Mouse (Mus musculus) stomach, postnatal 0 days (tissue): Measurements from ENCODE around the gene Naa11. TPM values are rescaled to one million over a fixed set of nuclear protein-coding genes. Genes with fewer than 3 reads are reported as not detected.

ENCODE experiments used
- ATAC-seq: fragments of 200-750 bp; cut with Nextera tagmentation; 2 replicates; pipeline ENCODE4 v1.8.0; 2017; ENCODE audit not compliant: low FRiP score, low TSS enrichment
- DNase-seq: peaks from one replicate; pipeline ENCODE4 v3.0.0-alpha.2; 2016; ENCODE audit warnings: low spot score
- H3K27ac ChIP-seq: fragments of 300-500 bp; sonication (generic); replicated peaks from 2 replicates; pipeline ENCODE4 v1.5.1; 2014; ENCODE audit warnings: mild to moderate bottlenecking, control low read depth
- H3K27me3 ChIP-seq: fragments of 300-500 bp; sonication (generic); 2 replicates; pipeline ENCODE4 v1.6.1; 2014; ENCODE audit warnings: low read length; ENCODE audit not compliant: control insufficient read depth, insufficient read depth
- H3K36me3 ChIP-seq: fragments of 300-500 bp; sonication (generic); 2 replicates; pipeline ENCODE4 v1.6.1; 2014; ENCODE audit warnings: low read length, mixed read lengths; ENCODE audit not compliant: control insufficient read depth, insufficient read depth
- H3K4me1 ChIP-seq: fragments of 300-500 bp; sonication (generic); replicated peaks from 2 replicates; pipeline ENCODE4 v1.6.1; 2014; ENCODE audit warnings: antibody characterized with exemption; ENCODE audit not compliant: control insufficient read depth, insufficient read depth
- H3K4me2 ChIP-seq: fragments of 300-500 bp; sonication (generic); replicated peaks from 2 replicates; pipeline ENCODE4 v1.6.1; 2014; ENCODE audit warnings: low read depth, mild to moderate bottlenecking, control low read depth, moderate library complexity
- H3K4me3 ChIP-seq: fragments of 300-500 bp; sonication (generic); 2 replicates; pipeline ENCODE4 v1.5.1; 2014; ENCODE audit warnings: low read depth, low read length, control low read depth
- H3K9ac ChIP-seq: fragments of 300-500 bp; sonication (generic); 2 replicates; pipeline ENCODE4 v1.6.1; 2014; ENCODE audit warnings: mild to moderate bottlenecking, low read length, control low read depth, mixed read lengths
- H3K9me3 ChIP-seq: fragments of 300-500 bp; sonication (generic); 2 replicates; pipeline ENCODE4 v1.6.1; 2016; ENCODE audit warnings: low read length; ENCODE audit not compliant: control insufficient read depth
- CTCF ChIP-seq: IDR thresholded peaks from 2 replicates; pipeline ENCODE4 v1.5.1; 2016; ENCODE audit warnings: antibody characterized with exemption, low read depth, mild to moderate bottlenecking, moderate library complexity
- EP300 ChIP-seq: optimal IDR thresholded peaks from 2 replicates; pipeline ENCODE3; 2016; ENCODE audit warnings: antibody characterized with exemption
- WGBS: fragments of 180-500 bp; shearing (Covaris S2); extraction: QIAGEN DNeasy Blood & Tissue Kit; methylation state at CpG from one replicate; pipeline ENCODE4 v1.1.7; 2014; 5-methylcytosine and 5-hydroxymethylcytosine counted together
- polyA plus RNA-seq: library from polyadenylated mRNA; unstranded; fragments of >200 nt; fragmentation: Nextera tagmentation; extraction: Ambion mirVana; gene quantifications from 2 replicates; pipeline ENCODE4 v1.2.1, GENCODE M21; 2015

Naa11 gene
- polyA plus RNA-seq, 1 experiment from 2014 or later: not detected

DNA sequence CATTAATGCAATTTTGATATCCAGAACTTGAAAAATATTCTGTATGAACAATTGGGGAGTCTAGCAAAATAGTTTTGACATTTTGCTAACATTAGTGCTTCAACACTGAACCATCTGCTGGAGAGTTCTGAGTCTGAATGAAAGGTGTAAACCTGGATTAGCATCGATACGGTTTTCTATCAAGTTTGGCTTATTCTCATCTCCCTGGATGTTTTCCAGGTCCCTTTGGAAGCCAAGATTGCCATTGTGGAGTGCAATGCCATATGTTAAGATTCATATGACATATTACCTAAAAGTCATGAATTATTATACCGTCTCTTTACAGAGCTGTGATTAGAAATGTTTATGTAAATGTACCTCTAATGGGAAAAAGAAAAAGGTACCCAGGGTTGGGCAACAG is 21.5 kb upstream of the Naa11 start:
- no peak for TF ChIP-seq CTCF
- Histone ChIP-seq H3K4me3 (no peak overlapping the region), H3K4me2 (no peak overlapping the region), H3K9me3 (no peaks in the 10 kb centered on the region), H3K4me1 (no peaks in the 10 kb centered on the region), H3K27ac (no peak overlapping the region), H3K36me3 (no peaks in the 10 kb centered on the region), H3K9ac (no peak overlapping the region), H3K27me3 (no peaks in the 10 kb centered on the region)
- DNase-seq: no peak
- WGBS: 42% methylated on average over 3 of the region's 3 CpGs
- no peak for ATAC-seq

GRCm38 (mm10) chr5:97410190-97410589 is 18.0 kb upstream of the Naa11 start:
- ATAC-seq (no peak), DNase-seq (no peak)
- no peaks in the 10 kb centered on the region for H3K4me1 ChIP-seq
- H3K4me2 ChIP-seq: no peak overlapping the region
- WGBS: 70% methylated on average over 6 of the region's 6 CpGs
- no peaks in the 10 kb centered on the region for H3K36me3 ChIP-seq
- no peak overlapping the region for H3K9ac ChIP-seq
- H3K4me3 ChIP-seq: no peak overlapping the region
- TF ChIP-seq EP300 (no peak), CTCF (no peak)
- no peaks in the 10 kb centered on the region for H3K27me3 ChIP-seq
- H3K9me3 ChIP-seq: no peaks in the 10 kb centered on the region
- H3K27ac ChIP-seq: no peak overlapping the region

DNA sequence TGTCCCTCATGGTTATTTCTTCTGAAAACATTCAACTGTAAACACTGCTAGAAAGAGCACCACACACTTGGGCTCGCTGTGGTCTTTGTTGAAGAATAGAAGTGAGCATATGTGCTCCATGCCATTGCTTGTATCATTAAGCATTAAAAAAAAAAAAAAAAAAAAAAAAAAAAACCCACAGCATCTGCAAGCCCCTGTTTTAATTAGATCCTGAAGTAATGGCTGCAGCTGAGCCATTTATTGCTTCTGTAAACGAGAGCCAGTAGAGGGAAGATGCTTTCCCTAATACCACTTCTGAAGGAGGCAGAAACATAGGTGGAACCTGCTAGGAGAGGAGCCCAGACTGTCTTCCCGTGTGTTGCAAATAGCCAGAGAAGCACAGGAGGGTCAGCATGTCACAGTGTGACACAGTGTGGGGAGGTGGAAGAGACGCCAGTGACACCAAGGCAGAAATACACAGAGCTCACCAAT is 17.1 kb upstream of the Naa11 start:
- no peak overlapping the region for H3K4me3 ChIP-seq
- TF ChIP-seq EP300 (no peak), CTCF (no peak)
- 67% methylated on average over 4 of the region's 4 CpGs for WGBS

DNA sequence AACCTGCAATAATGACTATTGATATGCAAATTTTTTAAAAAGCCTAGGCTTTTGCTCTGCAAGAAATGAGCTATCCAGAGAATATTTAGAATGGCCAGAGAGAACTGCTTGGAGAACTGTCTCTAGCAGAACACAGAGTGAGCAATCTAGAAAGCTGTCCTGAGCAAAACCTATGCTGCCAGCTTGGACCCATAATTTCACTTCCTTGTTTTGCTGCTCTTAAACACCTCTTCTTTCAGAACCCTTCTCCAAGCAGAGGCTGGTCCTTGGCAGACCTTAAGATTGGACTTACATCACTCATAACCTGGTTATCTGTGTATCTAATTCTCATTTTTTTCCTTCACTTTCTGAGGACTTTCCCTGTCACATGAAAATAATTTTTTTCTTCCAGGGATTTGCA is 8.9 kb upstream of the Naa11 start:
- H3K9me3 ChIP-seq: no peaks in the 10 kb centered on the region
- TF ChIP-seq CTCF (no peak), EP300 (no peak)
- no peak overlapping the region for H3K9ac ChIP-seq
- H3K36me3 ChIP-seq: no peaks in the 10 kb centered on the region
- H3K4me1 ChIP-seq: no peaks in the 10 kb centered on the region
- no peak overlapping the region for H3K27ac ChIP-seq
- ATAC-seq (no peak), DNase-seq (no peak)
- H3K4me3 ChIP-seq: no peak overlapping the region
- H3K27me3 ChIP-seq: no peaks in the 10 kb centered on the region
- H3K4me2 ChIP-seq: no peak overlapping the region

More for the DNA sequence above, 17.1 kb upstream of the Naa11 start:
- DNase-seq (no peak), ATAC-seq (no peak)
- Histone ChIP-seq H3K9me3 (no peaks in the 10 kb centered on the region), H3K27me3 (no peaks in the 10 kb centered on the region), H3K36me3 (no peaks in the 10 kb centered on the region), H3K4me2 (no peak overlapping the region), H3K27ac (no peak overlapping the region), H3K9ac (no peak overlapping the region), H3K4me1 (no peaks in the 10 kb centered on the region)

DNA sequence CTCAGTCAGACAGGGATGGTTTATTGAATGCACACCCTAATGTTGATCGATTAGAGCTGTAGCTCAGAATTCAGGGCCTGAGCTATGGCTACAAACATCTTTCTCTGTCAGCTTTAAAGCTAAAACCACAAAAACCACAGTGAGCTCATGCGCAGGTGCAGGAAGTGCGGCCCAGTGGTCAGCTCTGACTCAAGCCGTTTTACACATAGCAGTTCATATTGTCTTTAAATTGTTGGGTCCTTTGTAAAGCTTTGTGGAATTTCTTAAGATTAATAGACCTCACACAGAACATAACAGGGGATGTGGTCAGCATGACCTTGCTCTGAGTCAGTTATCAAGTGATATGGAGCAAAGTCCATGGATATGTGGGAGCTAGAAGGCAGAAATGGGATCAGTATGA is 5.4 kb upstream of the Naa11 start:
- Histone ChIP-seq H3K4me2 (no peak overlapping the region), H3K4me3 (no peak overlapping the region), H3K9ac (no peak overlapping the region), H3K27ac (no peak overlapping the region), H3K4me1 (no peaks in the 10 kb centered on the region), H3K27me3 (no peaks in the 10 kb centered on the region), H3K36me3 (no peaks in the 10 kb centered on the region), H3K9me3 (no peaks in the 10 kb centered on the region)
- ATAC-seq (no peak), DNase-seq (no peak)
- TF ChIP-seq CTCF: no peak
- TF ChIP-seq EP300: no peak
- WGBS: 85% methylated on average over 4 of the region's 4 CpGs

- Histone ChIP-seq H3K9me3 (no peaks in the 10 kb centered on the region), H3K27me3 (no peaks in the 10 kb centered on the region), H3K9ac (no peak overlapping the region), H3K4me3 (no peak overlapping the region), H3K4me2 (no peak overlapping the region), H3K4me1 (no peaks in the 10 kb centered on the region), H3K27ac (no peak overlapping the region), H3K36me3 (no peaks in the 10 kb centered on the region)
- no peak for TF ChIP-seq CTCF
- TF ChIP-seq EP300: no peak
- no peak for DNase-seq
- no peak for ATAC-seq
- WGBS: 67% methylated on average over 6 of the region's 6 CpGs
These were observed 4.6 kb downstream of the Naa11 start for GRCm38 (mm10) chr5:97387622-97388021.
